Mouse (Mus musculus) liver, embryonic 11.5 days (tissue): ENCODE results near the gene Cse1l. TPM values are rescaled to one million over a fixed set of nuclear protein-coding genes. Genes with fewer than 3 reads are reported as not detected.

Source experiments
- ATAC-seq: fragments of 200-750 bp; cut with Nextera tagmentation; replicated peaks from 2 replicates; pipeline ENCODE4 v1.8.0; 2017; ENCODE audit warnings: moderate number of reproducible peaks, mild to moderate bottlenecking, moderate TSS enrichment, moderate library complexity; ENCODE audit not compliant: low FRiP score
- DNase-seq: peaks from one replicate; pipeline ENCODE4 v3.0.0-alpha.2; 2017; ENCODE audit warnings: low spot score
- H3K27ac ChIP-seq: fragments of 300-500 bp; sonication (generic); 2 replicates; pipeline ENCODE4 v1.5.1; 2014; ENCODE audit warnings: mild to moderate bottlenecking, low read depth, low read length, control low read depth
- H3K27me3 ChIP-seq: fragments of 300-500 bp; sonication (generic); replicated peaks from 2 replicates; pipeline ENCODE4 v1.6.1; 2014; ENCODE audit warnings: low read length, mixed read lengths; ENCODE audit not compliant: control insufficient read depth, insufficient read depth
- H3K36me3 ChIP-seq: fragments of 300-500 bp; sonication (generic); 2 replicates; pipeline ENCODE4 v1.6.1; 2014; ENCODE audit warnings: mild to moderate bottlenecking, low read length, moderate library complexity, mixed read lengths; ENCODE audit not compliant: control insufficient read depth, insufficient read depth
- H3K4me1 ChIP-seq: fragments of 300-500 bp; sonication (generic); replicated peaks from 2 replicates; pipeline ENCODE4 v1.6.1; 2014; ENCODE audit warnings: low read length, mixed read lengths; ENCODE audit not compliant: control insufficient read depth, insufficient read depth
- H3K4me2 ChIP-seq: fragments of 300-500 bp; sonication (generic); 2 replicates; pipeline ENCODE4 v1.6.1; 2014; ENCODE audit warnings: mild to moderate bottlenecking, control low read depth, moderate library complexity
- H3K4me3 ChIP-seq: fragments of 300-500 bp; sonication (generic); 2 replicates; pipeline ENCODE4 v1.5.1; 2014; ENCODE audit warnings: low read depth, low read length, control low read depth
- H3K9ac ChIP-seq: fragments of 300-500 bp; sonication (generic); 2 replicates; pipeline ENCODE4 v1.6.1; 2014; ENCODE audit warnings: low read depth, low read length, control low read depth
- H3K9me3 ChIP-seq: fragments of 300-500 bp; sonication (generic); 2 replicates; pipeline ENCODE4 v1.6.1; 2016; ENCODE audit warnings: low read length, inconsistent platforms, mixed read lengths; ENCODE audit not compliant: control insufficient read depth
- WGBS: fragments of 180-500 bp; shearing (Covaris S2); extraction: QIAGEN DNeasy Blood & Tissue Kit; methylation state at CpG from one replicate; pipeline ENCODE4 v1.1.7; 2014; 5-methylcytosine and 5-hydroxymethylcytosine counted together
- polyA plus RNA-seq: library from polyadenylated mRNA; unstranded; fragments of >200 nt; fragmentation: Nextera tagmentation; extraction: Ambion mirVana; gene quantifications from 2 replicates; pipeline ENCODE4 v1.2.1, GENCODE M21; 2014

Cse1l gene
- polyA plus RNA-seq, 1 experiment from 2014 or later = 155 TPM

DNA sequence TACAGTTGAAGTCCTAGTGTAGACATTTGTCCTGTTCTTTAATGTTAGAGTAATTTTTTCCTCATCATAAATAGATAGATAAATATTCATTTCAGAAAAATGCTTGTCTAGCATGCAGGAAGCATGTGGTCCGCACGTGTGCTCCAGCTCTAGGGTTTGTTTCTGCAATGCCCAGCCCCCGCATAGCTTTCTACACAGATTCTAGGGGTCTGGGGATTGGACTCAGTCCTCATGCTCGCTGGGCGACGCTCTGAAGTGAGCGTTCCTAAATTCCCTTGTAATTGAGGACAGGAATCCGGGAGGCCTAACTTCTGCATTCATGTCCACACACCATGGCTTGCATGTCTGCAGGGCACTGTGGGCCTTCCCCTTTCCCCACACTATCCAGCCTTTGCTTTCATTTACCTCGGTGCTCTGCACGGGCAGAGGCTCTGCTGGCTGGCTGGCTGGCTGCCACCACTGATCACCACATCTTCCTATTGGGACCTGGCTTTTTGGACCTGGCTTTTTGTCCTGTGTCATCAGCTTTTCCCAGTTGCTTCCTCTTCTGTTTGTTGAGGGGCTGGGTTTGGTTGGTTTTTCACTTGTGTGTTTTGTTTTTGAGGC, 31.1 kb upstream of the Cse1l start:
- Histone ChIP-seq H3K27ac (no peak overlapping the region), H3K4me3 (no peak overlapping the region), H3K4me2 (no peak overlapping the region), H3K27me3 (no peaks in the 10 kb centered on the region), H3K9me3 (no peaks in the 10 kb centered on the region), H3K4me1 (peaks cover 3% of the 10 kb centered on the region; the same call in 1 of the 2 replicates), H3K36me3 (peaks cover 26% of the 10 kb centered on the region), H3K9ac (no peak overlapping the region)
- 81% methylated on average over 10 of the region's 10 CpGs for WGBS
- ATAC-seq (no peak), DNase-seq (no peak)

DNA sequence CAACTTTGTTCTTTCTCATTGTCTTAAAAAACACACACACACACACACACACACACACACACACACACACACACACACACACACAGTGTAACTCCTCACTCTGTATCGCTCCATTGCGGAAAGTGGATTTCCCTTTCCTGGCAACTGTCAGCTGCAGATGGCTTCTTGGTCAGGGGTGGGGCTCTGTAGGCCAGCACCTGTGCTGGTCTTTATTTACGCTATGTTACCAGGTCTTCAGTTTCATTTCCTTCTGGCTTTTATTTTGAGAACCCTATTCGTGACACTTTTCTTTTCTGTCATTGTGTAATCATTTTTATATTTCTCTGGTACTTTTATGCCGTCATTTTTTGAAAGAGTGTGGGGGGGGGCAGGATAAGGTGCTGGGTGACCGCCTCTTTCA, 30.3 kb upstream of the Cse1l start:
- peaks cover 26% of the 10 kb centered on the region for H3K36me3 ChIP-seq
- 92% methylated on average over 6 of the region's 6 CpGs for WGBS
- DNase-seq = no peak

DNA sequence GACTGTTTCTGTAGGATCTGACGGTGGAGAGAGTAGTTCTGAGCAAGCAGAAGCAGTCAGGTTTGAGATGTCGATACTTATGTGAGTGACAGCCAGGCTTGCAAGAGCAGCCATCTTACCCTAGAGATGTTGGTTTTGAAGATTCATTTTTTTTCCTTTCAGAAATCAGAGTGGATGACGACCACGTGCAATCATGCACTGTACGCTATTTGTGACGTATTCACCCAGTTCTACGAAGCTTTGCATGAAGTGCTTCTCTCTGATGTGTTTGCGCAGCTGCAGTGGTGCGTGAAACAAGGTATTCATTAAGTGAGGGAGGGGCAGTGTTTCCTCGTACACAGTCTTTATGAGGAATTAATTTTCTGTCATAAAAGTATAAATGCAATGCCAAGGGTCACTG, 29.5 kb upstream of the Cse1l start:
- no peaks in the 10 kb centered on the region for H3K4me1 ChIP-seq
- H3K36me3 ChIP-seq = peaks cover 27% of the 10 kb centered on the region
- H3K4me3 ChIP-seq = no peak overlapping the region
- no peak overlapping the region for H3K4me2 ChIP-seq
- ATAC-seq (no peak), DNase-seq (no peak)
- no peaks in the 10 kb centered on the region for H3K27me3 ChIP-seq
- no peak overlapping the region for H3K27ac ChIP-seq
- H3K9ac ChIP-seq = no peak overlapping the region
- H3K9me3 ChIP-seq = no peaks in the 10 kb centered on the region
- 93% methylated on average over 10 of the region's 10 CpGs for WGBS

More for the DNA sequence above, 30.3 kb upstream of the Cse1l start:
- H3K4me3 ChIP-seq = no peak overlapping the region
- no peak overlapping the region for H3K27ac ChIP-seq
- H3K4me1 ChIP-seq = no peaks in the 10 kb centered on the region
- ATAC-seq = no peak
- H3K27me3 ChIP-seq = no peaks in the 10 kb centered on the region
- no peaks in the 10 kb centered on the region for H3K9me3 ChIP-seq
- H3K9ac ChIP-seq = no peak overlapping the region
- no peak overlapping the region for H3K4me2 ChIP-seq

DNA sequence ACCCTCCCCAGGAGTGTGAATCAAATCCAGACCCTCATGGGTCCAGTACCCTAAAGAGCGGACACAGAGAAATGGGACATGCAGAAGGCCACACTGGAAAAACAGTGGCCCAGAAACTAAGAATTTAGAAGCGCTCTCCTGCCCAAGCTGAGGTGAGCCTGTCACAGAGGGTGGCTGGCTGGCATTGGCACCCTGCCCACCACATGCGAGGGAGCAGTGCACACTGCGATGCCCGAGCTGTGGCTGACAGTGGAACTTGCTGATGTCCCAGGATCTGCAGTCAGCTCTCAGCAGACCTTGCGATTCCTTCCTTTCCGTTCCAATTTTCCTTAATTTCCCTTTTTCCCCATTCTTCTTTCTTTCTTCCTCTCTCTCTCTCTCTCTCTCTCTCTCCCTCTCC, 20.8 kb upstream of the Cse1l start:
- WGBS = 89% methylated on average over 7 of the region's 7 CpGs
- no peak for DNase-seq
- Histone ChIP-seq H3K9me3 (no peaks in the 10 kb centered on the region), H3K4me2 (no peak overlapping the region), H3K9ac (no peak overlapping the region), H3K27me3 (no peaks in the 10 kb centered on the region), H3K27ac (no peak overlapping the region), H3K4me3 (no peak overlapping the region), H3K36me3 (peaks cover 12% of the 10 kb centered on the region; the same call in 1 of the 2 replicates), H3K4me1 (no peaks in the 10 kb centered on the region)
- ATAC-seq = no peak

DNA sequence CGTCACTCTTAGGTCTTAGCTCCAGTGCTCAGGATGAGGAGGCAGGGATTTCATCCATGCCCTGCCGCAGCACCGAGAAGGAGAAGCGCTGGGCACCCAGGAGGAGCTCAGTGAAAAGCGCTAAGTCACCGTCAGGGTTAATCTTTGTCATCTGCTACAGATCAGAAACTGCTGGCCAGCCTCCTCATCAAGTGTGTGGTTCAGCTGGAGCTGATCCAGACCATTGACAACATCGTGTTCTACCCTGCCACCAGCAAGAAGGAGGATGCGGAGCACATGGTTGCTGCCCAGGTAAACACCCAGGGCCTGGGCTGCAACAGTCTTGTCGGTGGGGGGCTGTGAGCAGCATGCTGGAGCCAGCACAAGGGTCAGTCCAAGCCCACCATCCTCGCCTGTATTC, 20.2 kb upstream of the Cse1l start:
- DNase-seq (no peak), ATAC-seq (no peak)
- H3K4me1 ChIP-seq = no peaks in the 10 kb centered on the region
- no peak overlapping the region for H3K4me2 ChIP-seq
- no peak overlapping the region for H3K9ac ChIP-seq
- H3K27ac ChIP-seq = no peak overlapping the region
- 76% methylated on average over 10 of the region's 10 CpGs for WGBS
- no peak overlapping the region for H3K4me3 ChIP-seq
- H3K9me3 ChIP-seq = no peaks in the 10 kb centered on the region
- H3K36me3 ChIP-seq = peaks cover 12% of the 10 kb centered on the region; the same call in 1 of the 2 replicates
- H3K27me3 ChIP-seq = no peaks in the 10 kb centered on the region

DNA sequence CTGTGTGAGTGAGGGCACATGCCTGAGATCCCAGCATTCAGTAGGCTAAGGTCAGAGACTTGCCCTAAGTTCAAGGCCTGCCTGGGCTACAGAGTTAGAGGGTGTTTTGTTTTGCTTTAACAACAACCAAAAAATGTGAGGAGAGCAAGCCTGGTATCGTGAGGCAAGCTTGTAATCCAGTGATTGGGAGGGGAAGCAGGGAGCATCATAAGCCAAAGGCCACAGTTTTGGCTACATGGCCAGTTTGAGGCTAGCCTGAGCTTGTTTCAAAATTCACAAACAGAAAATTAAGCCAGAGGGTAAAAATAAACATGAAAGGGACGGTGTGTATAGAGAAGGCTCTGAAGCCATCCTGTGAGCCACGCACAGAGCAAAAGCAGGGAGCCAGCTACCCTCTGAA, 19.6 kb upstream of the Cse1l start:
- Histone ChIP-seq H3K9ac (no peak overlapping the region), H3K27ac (no peak overlapping the region), H3K4me2 (no peak overlapping the region), H3K9me3 (no peaks in the 10 kb centered on the region), H3K4me1 (no peaks in the 10 kb centered on the region), H3K4me3 (no peak overlapping the region), H3K36me3 (peaks cover 9% of the 10 kb centered on the region; the same call in 1 of the 2 replicates), H3K27me3 (no peaks in the 10 kb centered on the region)
- DNase-seq (no peak), ATAC-seq (no peak)
- 81% methylated on average over 3 of the region's 3 CpGs for WGBS

DNA sequence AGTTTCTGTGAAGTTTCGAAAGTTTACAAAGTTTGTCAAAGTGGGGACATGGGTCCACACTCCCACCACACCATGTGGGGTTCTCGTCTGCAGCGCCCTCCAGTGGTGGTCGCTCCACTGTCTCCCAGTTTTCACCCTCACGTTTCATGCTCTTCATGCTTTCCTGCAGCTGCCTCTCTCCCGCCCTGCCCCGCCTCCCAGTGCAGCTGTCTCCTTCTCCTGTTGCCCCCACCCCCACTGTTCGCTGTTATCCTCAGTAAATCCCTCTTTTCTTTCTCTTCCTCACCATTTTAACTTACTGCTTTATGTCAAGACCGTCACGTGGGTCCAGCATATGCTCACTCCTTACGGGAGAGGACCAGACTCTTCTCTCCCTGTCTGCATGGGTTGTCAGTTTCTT, 18.0 kb upstream of the Cse1l start:
- Histone ChIP-seq H3K4me2 (no peak overlapping the region), H3K4me3 (no peak overlapping the region), H3K27me3 (no peaks in the 10 kb centered on the region), H3K9me3 (no peaks in the 10 kb centered on the region), H3K9ac (no peak overlapping the region), H3K36me3 (peaks cover 13% of the 10 kb centered on the region), H3K27ac (no peak overlapping the region), H3K4me1 (no peaks in the 10 kb centered on the region)
- 47% methylated on average over 11 of the region's 11 CpGs for WGBS
- DNase-seq (no peak), ATAC-seq (no peak)

DNA sequence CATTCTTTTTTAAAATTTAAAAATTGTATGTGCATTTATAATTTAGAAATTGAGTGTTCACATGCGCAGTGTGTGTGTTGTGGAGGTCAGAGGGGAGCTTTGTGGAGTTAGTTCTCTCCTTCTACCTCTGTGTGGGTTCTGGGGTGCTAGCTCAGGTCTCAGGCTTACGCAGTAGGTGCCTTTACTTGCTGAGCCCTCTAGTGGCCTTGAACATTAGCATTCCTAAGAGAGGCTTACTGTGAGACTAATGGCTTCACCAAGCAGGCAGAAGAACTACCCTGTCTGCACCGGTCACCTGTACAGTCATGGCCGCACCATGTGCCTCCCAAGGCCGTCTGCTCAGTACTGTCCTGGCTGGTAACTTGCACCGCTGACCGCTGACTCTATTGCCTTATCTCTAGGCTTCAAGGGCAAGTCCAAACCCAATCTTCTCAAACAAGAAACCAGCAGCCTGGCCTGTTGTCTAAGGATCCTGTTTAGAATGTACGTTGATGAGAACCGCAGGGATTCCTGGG, 14.4 kb upstream of the Cse1l start:
- H3K4me2 ChIP-seq = no peak overlapping the region
- no peaks in the 10 kb centered on the region for H3K4me1 ChIP-seq
- no peak overlapping the region for H3K27ac ChIP-seq
- no peaks in the 10 kb centered on the region for H3K27me3 ChIP-seq
- H3K9me3 ChIP-seq = no peaks in the 10 kb centered on the region
- DNase-seq (no peak), ATAC-seq (no peak)
- peaks cover 17% of the 10 kb centered on the region for H3K36me3 ChIP-seq
- H3K4me3 ChIP-seq = no peak overlapping the region
- no peak overlapping the region for H3K9ac ChIP-seq
- WGBS = 83% methylated on average over 9 of the region's 9 CpGs

DNA sequence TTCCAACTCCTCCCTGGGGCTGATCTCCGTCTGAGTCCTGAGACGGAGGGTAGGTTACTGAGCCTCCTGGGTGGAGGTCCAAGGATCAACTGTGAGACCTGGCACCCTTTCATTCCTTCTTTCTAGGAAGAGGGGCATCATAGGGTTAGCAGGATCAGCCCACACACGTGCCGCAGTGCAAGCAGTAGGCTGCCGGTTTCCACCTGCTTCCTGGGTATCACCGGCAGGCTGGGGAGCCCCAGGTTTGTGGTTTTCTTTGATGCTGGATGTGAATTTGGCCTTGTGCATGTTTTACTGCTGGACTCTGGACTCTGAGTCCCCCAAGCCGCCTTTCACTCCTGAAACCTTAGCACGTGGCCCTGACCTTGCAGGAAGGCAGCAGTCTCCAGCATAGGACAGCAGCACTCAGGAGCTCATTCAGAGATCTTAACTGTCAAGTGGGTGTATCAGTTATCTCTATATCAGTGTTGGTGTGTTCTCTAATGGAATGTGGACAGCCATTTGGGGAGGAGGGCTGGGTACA, 13.6 kb upstream of the Cse1l start:
- no peaks in the 10 kb centered on the region for H3K9me3 ChIP-seq
- H3K4me3 ChIP-seq = no peak overlapping the region
- DNase-seq (no peak), ATAC-seq (no peak)
- no peak overlapping the region for H3K27ac ChIP-seq
- H3K36me3 ChIP-seq = peaks cover 17% of the 10 kb centered on the region
- no peak overlapping the region for H3K4me2 ChIP-seq
- H3K27me3 ChIP-seq = no peaks in the 10 kb centered on the region
- no peak overlapping the region for H3K9ac ChIP-seq
- 90% methylated on average over 8 of the region's 8 CpGs for WGBS
- H3K4me1 ChIP-seq = no peaks in the 10 kb centered on the region
